Mouse (Mus musculus): ENCODE measurements around the gene Lhpp. TPM values are rescaled to one million over a fixed set of nuclear protein-coding genes. Genes with fewer than 3 reads are reported as not detected.
A peak's percentile ranks its signal among the peaks of the same experiment; 100 is the strongest.

The Lhpp gene
- polyA plus RNA-seq, 1 experiment from 2014 or later, result 12.7 TPM

DNA sequence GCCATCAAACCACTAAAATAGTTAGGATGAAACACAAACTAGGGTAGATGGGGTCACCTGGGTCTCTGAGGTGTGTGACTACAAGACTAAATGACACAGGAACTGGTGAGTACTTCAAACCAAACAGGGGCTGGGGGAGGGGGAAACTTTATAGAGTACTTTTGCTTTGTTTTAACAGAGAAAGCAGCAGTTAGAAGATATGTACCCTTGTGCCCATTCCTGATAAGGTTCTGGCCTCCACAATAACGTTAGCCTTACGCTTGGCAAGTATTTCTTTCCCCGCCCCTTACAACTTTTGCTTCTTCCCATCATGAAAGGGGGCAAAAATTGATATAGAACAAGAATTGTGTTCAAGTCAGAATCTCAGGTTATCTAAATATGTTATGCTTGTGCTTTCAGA, 14.7 kb upstream of the Lhpp start:
- H3K27ac ChIP-seq (ENCODE audit: low read length), result no peak overlapping the region
- H3K27me3 ChIP-seq (ENCODE audit: control insufficient read depth, insufficient read depth, low read length), result peaks cover 55% of the 10 kb centered on the region
- H3K9ac ChIP-seq (ENCODE audit: low read length), result no peak overlapping the region
- no peak overlapping the region for H3K4me2 ChIP-seq (ENCODE audit: low read depth, low read length)
- peaks cover 9% of the 10 kb centered on the region for H3K4me1 ChIP-seq (ENCODE audit: control insufficient read depth, insufficient read depth, low read length)
- no peaks in the 10 kb centered on the region for H3K36me3 ChIP-seq (ENCODE audit: control insufficient read depth, insufficient read depth, low read length)
- no peaks in the 10 kb centered on the region for H3K9me3 ChIP-seq (replicated peaks; ENCODE audit: control insufficient read depth, low read length)
- H3K4me3 ChIP-seq (replicated peaks; ENCODE audit: low read length), result no peak overlapping the region
- no peak for ATAC-seq (ENCODE audit: insufficient read depth, low FRiP score)
- WGBS, result 77% methylated on average over 3 of the region's 3 CpGs

DNA sequence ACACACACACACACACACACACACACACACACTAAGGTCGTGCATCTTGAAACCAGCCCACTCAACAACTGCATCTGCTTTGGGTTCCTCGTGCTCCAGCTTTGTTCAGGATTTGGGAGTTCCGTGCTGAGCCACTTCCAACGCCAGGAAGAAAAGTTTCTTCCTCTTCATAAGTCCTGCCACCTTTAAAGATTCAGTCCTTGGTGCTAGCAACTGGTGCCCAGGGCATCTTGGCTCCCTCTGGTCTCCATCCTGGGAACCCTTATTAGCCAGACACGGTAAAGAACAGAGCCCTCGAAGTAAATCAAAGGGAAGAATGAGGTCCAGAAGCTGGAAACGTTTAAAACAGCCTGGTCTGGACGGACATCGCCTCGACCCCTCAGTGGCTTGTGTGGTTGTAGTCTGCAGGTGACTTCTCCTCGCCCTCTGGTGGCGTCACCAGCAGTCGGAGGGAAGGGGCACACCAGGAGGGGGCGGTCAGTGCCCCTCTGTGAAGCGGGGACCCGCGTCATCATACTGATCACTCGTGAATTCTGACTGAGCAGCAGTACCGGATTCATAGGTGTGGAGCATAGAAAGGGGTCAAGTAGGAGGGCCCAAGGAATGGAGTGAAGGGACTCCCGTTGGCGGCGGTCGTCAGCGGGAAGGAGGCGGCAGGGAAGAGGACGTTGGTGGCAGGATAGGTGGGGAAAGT, 13.7 kb upstream of the Lhpp start:
- Histone ChIP-seq H3K4me2 (ENCODE audit: low read depth, low read length) (peak overlapping the region; percentile 76), H3K36me3 (ENCODE audit: control insufficient read depth, insufficient read depth, low read length) (no peaks in the 10 kb centered on the region), H3K4me1 (ENCODE audit: control insufficient read depth, insufficient read depth, low read length) (peaks cover 9% of the 10 kb centered on the region), H3K27ac (ENCODE audit: low read length) (no peak overlapping the region), H3K9me3 (replicated peaks; ENCODE audit: control insufficient read depth, low read length) (no peaks in the 10 kb centered on the region), H3K9ac (ENCODE audit: low read length) (peak overlapping the region; percentile 53; the same call in 1 of the 2 replicates), H3K4me3 (replicated peaks; ENCODE audit: low read length) (peak overlapping the region; percentile 45), H3K27me3 (ENCODE audit: control insufficient read depth, insufficient read depth, low read length) (peaks cover 64% of the 10 kb centered on the region)
- 11% methylated on average over 26 of the region's 26 CpGs for WGBS
- ATAC-seq (ENCODE audit: insufficient read depth, low FRiP score), result 0 out of 2 replicates have a peak, but pooled peaks have one; percentile 42

DNA sequence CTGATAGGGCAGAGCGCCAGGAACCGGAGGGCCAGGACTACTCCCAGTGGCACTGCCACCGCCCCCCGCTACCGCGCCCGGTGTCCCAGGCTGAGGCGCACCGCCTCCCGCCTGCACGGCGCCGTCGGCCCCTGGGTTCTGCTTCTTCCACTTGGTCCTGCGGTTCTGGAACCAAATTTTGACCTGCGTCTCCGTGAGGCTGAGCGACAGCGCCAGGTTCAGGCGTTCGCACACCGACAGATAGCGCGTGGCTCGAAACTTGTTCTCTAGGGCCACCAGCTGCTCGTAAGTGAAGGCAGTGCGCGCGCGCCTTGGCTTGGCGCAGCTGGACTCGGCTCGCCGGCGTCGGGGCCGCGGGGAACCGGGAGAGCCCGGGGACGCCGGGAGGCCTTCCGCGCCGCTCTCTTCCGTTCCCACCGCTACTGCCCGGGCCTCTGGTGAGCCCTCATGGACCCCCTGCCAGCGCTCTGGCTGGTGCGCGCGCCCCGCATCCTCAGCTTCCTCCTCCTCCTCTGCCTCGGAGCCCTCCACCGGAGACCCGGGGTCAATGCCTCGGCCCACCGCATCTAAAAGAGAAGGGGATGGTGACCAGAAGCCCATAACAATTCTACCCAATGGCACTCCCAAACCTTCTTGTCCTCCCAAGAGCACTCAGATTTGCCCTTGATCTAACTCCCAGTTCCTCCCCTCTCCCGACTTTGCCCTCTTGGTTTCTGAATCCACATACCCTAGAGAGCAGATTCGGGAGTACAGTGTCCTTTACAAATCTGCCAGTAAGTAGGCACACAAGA, 13.0 kb upstream of the Lhpp start:
- H3K9ac ChIP-seq (ENCODE audit: low read length), result peak overlapping the region; percentile 53; the same call in 1 of the 2 replicates
- peak; percentile 42; the same call in 1 of the 2 replicates for ATAC-seq (ENCODE audit: insufficient read depth, low FRiP score)

DNA sequence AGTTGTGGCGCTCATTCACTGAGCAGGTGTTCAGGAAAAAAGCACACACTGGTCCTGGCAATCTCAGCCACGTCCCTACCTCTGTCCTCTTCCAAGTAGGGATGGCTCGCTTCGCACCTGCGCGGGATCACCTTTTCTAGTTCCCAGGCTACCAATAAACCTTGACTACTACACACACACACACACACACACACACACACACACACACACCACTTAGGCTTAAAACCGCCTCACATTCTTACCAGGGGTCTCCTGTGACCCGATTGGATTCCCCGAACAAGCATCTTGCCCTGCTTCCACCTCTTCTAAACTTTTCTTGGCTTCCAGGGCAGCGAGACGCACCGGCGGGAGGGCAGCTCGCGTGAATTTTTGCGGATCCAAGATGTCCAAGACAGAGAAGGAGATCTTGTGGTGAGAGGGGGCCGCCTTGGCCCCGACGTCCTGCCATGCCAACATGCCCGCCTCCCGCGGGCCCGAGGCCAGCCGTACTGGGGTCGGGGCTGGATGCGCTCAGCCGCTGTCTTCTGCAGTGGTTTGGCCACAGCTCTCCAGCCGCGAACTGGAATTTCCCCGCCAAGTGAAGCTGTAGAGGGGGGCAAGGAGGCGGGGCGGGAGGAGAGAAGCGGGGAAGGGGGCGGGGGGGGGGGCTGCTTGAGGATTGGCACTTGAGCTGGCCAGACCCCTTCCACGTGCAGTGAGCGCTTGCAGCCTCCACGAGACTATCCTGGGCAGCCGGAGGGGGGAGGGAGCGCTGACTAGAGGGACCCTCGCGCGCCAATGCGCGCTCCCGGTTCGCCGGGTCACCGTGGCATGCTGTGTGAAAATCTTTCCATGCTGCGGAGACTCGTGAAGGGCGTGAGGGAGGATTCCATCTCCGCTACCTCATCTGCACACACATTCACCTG, 11.1 kb upstream of the Lhpp start, which contains the start of gene Nkx1-2:
Gene Nkx1-2 (minus strand): TSS at position 567 of the 905 bp plus-strand sequence.
- no peak within 1 kb of the TSS for H3K27ac ChIP-seq (ENCODE audit: low read length)
- no peaks in the 10 kb centered on the region for H3K36me3 ChIP-seq (ENCODE audit: control insufficient read depth, insufficient read depth, low read length)
- under 1% methylated on average over 50 of the region's 52 CpGs for WGBS
- H3K4me3 ChIP-seq (replicated peaks; ENCODE audit: low read length), result peak within 1 kb of the TSS; percentile 37
- peaks cover 86% of the 10 kb centered on the region for H3K27me3 ChIP-seq (ENCODE audit: control insufficient read depth, insufficient read depth, low read length)
- peak within 1 kb of the TSS; percentile 57 for H3K4me2 ChIP-seq (ENCODE audit: low read depth, low read length)
- peaks cover 9% of the 10 kb centered on the region for H3K4me1 ChIP-seq (ENCODE audit: control insufficient read depth, insufficient read depth, low read length)
- no peaks in the 10 kb centered on the region for H3K9me3 ChIP-seq (replicated peaks; ENCODE audit: control insufficient read depth, low read length)
- H3K9ac ChIP-seq (ENCODE audit: low read length), result no peak within 1 kb of the TSS; the same call in 1 of the 2 replicates
- ATAC-seq (ENCODE audit: insufficient read depth, low FRiP score), result no peak

More for the DNA sequence above, 13.0 kb upstream of the Lhpp start:
- H3K4me1 ChIP-seq (ENCODE audit: control insufficient read depth, insufficient read depth, low read length), result peaks cover 9% of the 10 kb centered on the region
- no peak overlapping the region for H3K27ac ChIP-seq (ENCODE audit: low read length)
- WGBS, result under 1% methylated on average over 55 of the region's 60 CpGs
- H3K27me3 ChIP-seq (ENCODE audit: control insufficient read depth, insufficient read depth, low read length), result peaks cover 71% of the 10 kb centered on the region
- peak overlapping the region; percentile 45 for H3K4me3 ChIP-seq (replicated peaks; ENCODE audit: low read length)
- H3K36me3 ChIP-seq (ENCODE audit: control insufficient read depth, insufficient read depth, low read length), result no peaks in the 10 kb centered on the region
- H3K4me2 ChIP-seq (ENCODE audit: low read depth, low read length), result peak overlapping the region; percentile 76
- H3K9me3 ChIP-seq (replicated peaks; ENCODE audit: control insufficient read depth, low read length), result no peaks in the 10 kb centered on the region

GRCm38 (mm10) chr7:132600026-132600425, 10.4 kb upstream of the Lhpp start:
- 7% methylated on average over 9 of the region's 9 CpGs for WGBS
- ATAC-seq (ENCODE audit: insufficient read depth, low FRiP score), result no peak
- Histone ChIP-seq H3K27me3 (ENCODE audit: control insufficient read depth, insufficient read depth, low read length) (peaks cover 88% of the 10 kb centered on the region), H3K4me3 (replicated peaks; ENCODE audit: low read length) (peak overlapping the region; percentile 37), H3K4me2 (ENCODE audit: low read depth, low read length) (peak overlapping the region; percentile 57), H3K9me3 (replicated peaks; ENCODE audit: control insufficient read depth, low read length) (no peaks in the 10 kb centered on the region), H3K27ac (ENCODE audit: low read length) (no peak overlapping the region), H3K36me3 (ENCODE audit: control insufficient read depth, insufficient read depth, low read length) (no peaks in the 10 kb centered on the region), H3K9ac (ENCODE audit: low read length) (no peak overlapping the region; the same call in 1 of the 2 replicates), H3K4me1 (ENCODE audit: control insufficient read depth, insufficient read depth, low read length) (peaks cover 9% of the 10 kb centered on the region)

DNA sequence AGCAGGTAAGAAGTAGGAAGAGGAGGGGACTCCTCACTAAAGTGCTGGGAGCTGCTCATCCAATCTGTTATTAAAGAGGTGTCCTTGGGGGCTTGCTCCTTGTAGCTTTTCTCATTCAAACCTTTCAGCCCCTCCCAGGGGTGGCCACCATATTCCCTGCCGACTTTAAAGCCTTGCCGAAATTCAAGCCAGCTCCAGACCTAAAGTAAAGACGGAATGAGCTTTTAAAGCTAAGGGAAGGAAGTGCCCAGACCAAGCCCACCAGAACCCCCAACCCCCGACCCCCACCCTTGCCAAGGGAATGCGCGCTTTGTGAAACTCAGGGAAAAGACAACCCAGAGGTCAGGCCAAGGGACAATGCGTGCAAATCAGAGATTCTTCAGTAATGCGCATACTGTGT, 9.5 kb upstream of the Lhpp start:
- Histone ChIP-seq H3K36me3 (ENCODE audit: control insufficient read depth, insufficient read depth, low read length) (no peaks in the 10 kb centered on the region), H3K27me3 (ENCODE audit: control insufficient read depth, insufficient read depth, low read length) (peaks cover 90% of the 10 kb centered on the region), H3K9ac (ENCODE audit: low read length) (no peak overlapping the region), H3K4me2 (ENCODE audit: low read depth, low read length) (no peak overlapping the region), H3K9me3 (replicated peaks; ENCODE audit: control insufficient read depth, low read length) (no peaks in the 10 kb centered on the region), H3K4me3 (replicated peaks; ENCODE audit: low read length) (no peak overlapping the region), H3K4me1 (ENCODE audit: control insufficient read depth, insufficient read depth, low read length) (peaks cover 9% of the 10 kb centered on the region), H3K27ac (ENCODE audit: low read length) (no peak overlapping the region)
- no peak for ATAC-seq (ENCODE audit: insufficient read depth, low FRiP score)
- 14% methylated on average over 8 of the region's 8 CpGs for WGBS

- Histone ChIP-seq H3K27ac (ENCODE audit: low read length) (no peak overlapping the region), H3K36me3 (ENCODE audit: control insufficient read depth, insufficient read depth, low read length) (no peaks in the 10 kb centered on the region), H3K9ac (ENCODE audit: low read length) (no peak overlapping the region), H3K27me3 (ENCODE audit: control insufficient read depth, insufficient read depth, low read length) (peaks cover 54% of the 10 kb centered on the region), H3K9me3 (replicated peaks; ENCODE audit: control insufficient read depth, low read length) (no peaks in the 10 kb centered on the region), H3K4me1 (ENCODE audit: control insufficient read depth, insufficient read depth, low read length) (no peaks in the 10 kb centered on the region), H3K4me3 (replicated peaks; ENCODE audit: low read length) (no peak overlapping the region), H3K4me2 (ENCODE audit: low read depth, low read length) (no peak overlapping the region)
- no peak for ATAC-seq (ENCODE audit: insufficient read depth, low FRiP score)
- 87% methylated on average over 4 of the region's 4 CpGs for WGBS
These were observed 5.7 kb upstream of the Lhpp start for GRCm38 (mm10) chr7:132604720-132605119.

GRCm38 (mm10) chr7:132605689-132606088, 4.7 kb upstream of the Lhpp start:
- ATAC-seq (ENCODE audit: insufficient read depth, low FRiP score), result no peak
- H3K4me1 ChIP-seq (ENCODE audit: control insufficient read depth, insufficient read depth, low read length), result no peaks in the 10 kb centered on the region
- WGBS, result 58% methylated on average over 5 of the region's 5 CpGs
- no peak overlapping the region for H3K27ac ChIP-seq (ENCODE audit: low read length)
- no peak overlapping the region for H3K4me2 ChIP-seq (ENCODE audit: low read depth, low read length)
- no peak overlapping the region for H3K9ac ChIP-seq (ENCODE audit: low read length)
- no peak overlapping the region for H3K4me3 ChIP-seq (replicated peaks; ENCODE audit: low read length)
- H3K36me3 ChIP-seq (ENCODE audit: control insufficient read depth, insufficient read depth, low read length), result no peaks in the 10 kb centered on the region
- no peaks in the 10 kb centered on the region for H3K9me3 ChIP-seq (replicated peaks; ENCODE audit: control insufficient read depth, low read length)
- peaks cover 44% of the 10 kb centered on the region for H3K27me3 ChIP-seq (ENCODE audit: control insufficient read depth, insufficient read depth, low read length)

All from stomach, embryonic 16.5 days (tissue).